ENCODE assay signal across 9 mouse cellular contexts in genomic region chr2:35231871-35232270, GRCm38 (mm10). TPM values are rescaled to one million over a fixed set of nuclear protein-coding genes. Genes with fewer than 3 reads are reported as not detected.
DNase-seq lines count a peak whose midpoint lies in the region; ATAC-seq lines count a peak whose summit lies in the region.
"Had no signal": no experiment of that assay in that cellular context is flagged by ENCODE, and none has a peak within 500 bp of the region (broad histone marks: within the 10 kb centered on the region; RNA-seq: fewer than 3 reads in every experiment).

No protein-coding gene starts in this region.

- H3K9me3 ChIP-seq in kidney, embryonic 16.5 days (ENCODE audit: low read length): no peaks in the 10 kb centered on the region
- H3K9me3 ChIP-seq in intestine, embryonic 16.5 days (ENCODE audit: control insufficient read depth, low read length): no peaks in the 10 kb centered on the region
- no peaks in the 10 kb centered on the region for H3K9me3 ChIP-seq in hindbrain, embryonic 10.5 days
- no peaks in the 10 kb centered on the region for H3K9me3 ChIP-seq in hindbrain, embryonic 13.5 days
- H3K9me3 ChIP-seq: megakaryocyte, embryonic 14.5 days had no signal

- H3K27me3 ChIP-seq in kidney, embryonic 16.5 days (ENCODE audit: insufficient read depth, low read length): no peaks in the 10 kb centered on the region
- no peaks in the 10 kb centered on the region for H3K27me3 ChIP-seq in intestine, embryonic 16.5 days (replicated peaks; ENCODE audit: control insufficient read depth, insufficient read depth, low read length)
- no peaks in the 10 kb centered on the region for H3K27me3 ChIP-seq in hindbrain, embryonic 10.5 days (ENCODE audit: insufficient read depth, poor library complexity, severe bottlenecking)
- no peaks in the 10 kb centered on the region for H3K27me3 ChIP-seq in hindbrain, embryonic 13.5 days
- H3K27me3 ChIP-seq: megakaryocyte, embryonic 14.5 days had no signal

- no peak overlapping the region for H3K27ac ChIP-seq in kidney, embryonic 16.5 days (ENCODE audit: low read length)
- H3K27ac ChIP-seq in intestine, embryonic 16.5 days (ENCODE audit: low read length): no peak overlapping the region
- no peak overlapping the region for H3K27ac ChIP-seq in hindbrain, embryonic 10.5 days
- H3K27ac ChIP-seq in hindbrain, embryonic 13.5 days: no peak overlapping the region

- WGBS in kidney, embryonic 16.5 days: 33% methylated on average over 2 of the region's 2 CpGs
- WGBS in intestine, embryonic 16.5 days: 40% methylated on average over 2 of the region's 2 CpGs
- WGBS in hindbrain, embryonic 10.5 days: 86% methylated on average over 2 of the region's 2 CpGs
- 46% methylated on average over 2 of the region's 2 CpGs for WGBS in hindbrain, embryonic 13.5 days

- H3K4me1 ChIP-seq in kidney, embryonic 16.5 days (ENCODE audit: insufficient read depth, low read length): peaks cover 12% of the 10 kb centered on the region; the same call in 1 of the 2 replicates
- H3K4me1 ChIP-seq in intestine, embryonic 16.5 days (ENCODE audit: control insufficient read depth, insufficient read depth, low read length): peaks cover 2% of the 10 kb centered on the region; the same call in 1 of the 2 replicates
- peaks cover 37% of the 10 kb centered on the region for H3K4me1 ChIP-seq in hindbrain, embryonic 10.5 days (replicated peaks)
- H3K4me1 ChIP-seq in hindbrain, embryonic 13.5 days (replicated peaks): peaks cover 22% of the 10 kb centered on the region

- DNase-seq in kidney, adult 11 months: peak; percentile 45
- DNase-seq in adrenal gland, postnatal 36 days: peak; percentile 42 to 58
- peak; percentile 70 for DNase-seq in lung, postnatal 25 days (ENCODE audit: low spot score)
- DNase-seq in hindbrain, embryonic 10.5 days (ENCODE audit: low spot score): no peak
- no peak for DNase-seq in frontal cortex, postnatal 14 days (ENCODE audit: low spot score in 2 of 2)

- no peak overlapping the region for H3K9ac ChIP-seq in kidney, embryonic 16.5 days (replicated peaks; ENCODE audit: low read length)
- H3K9ac ChIP-seq in intestine, embryonic 16.5 days (ENCODE audit: low read depth, low read length): no peak overlapping the region
- no peak overlapping the region for H3K9ac ChIP-seq in hindbrain, embryonic 13.5 days

- no peak for ATAC-seq in kidney, embryonic 16.5 days (ENCODE audit: low FRiP score, low TSS enrichment)
- peak; percentile 42; the same call in 1 of the 2 replicates for ATAC-seq in intestine, embryonic 16.5 days
- ATAC-seq in hindbrain, embryonic 13.5 days (ENCODE audit: low FRiP score): no peak

- no peak overlapping the region for H3K4me2 ChIP-seq in kidney, embryonic 16.5 days (replicated peaks; ENCODE audit: low read depth, low read length)
- no peak overlapping the region for H3K4me2 ChIP-seq in intestine, embryonic 16.5 days (ENCODE audit: low read depth, low read length)
- no peak overlapping the region for H3K4me2 ChIP-seq in hindbrain, embryonic 13.5 days

- H3K4me3 ChIP-seq in kidney, embryonic 16.5 days (ENCODE audit: low read length): no peak overlapping the region
- no peak overlapping the region for H3K4me3 ChIP-seq in intestine, embryonic 16.5 days (ENCODE audit: low read length)
- no peak overlapping the region for H3K4me3 ChIP-seq in hindbrain, embryonic 10.5 days
- no peak overlapping the region for H3K4me3 ChIP-seq in hindbrain, embryonic 13.5 days

- H3K36me3 ChIP-seq in kidney, embryonic 16.5 days (ENCODE audit: insufficient read depth, low read length): no peaks in the 10 kb centered on the region
- no peaks in the 10 kb centered on the region for H3K36me3 ChIP-seq in intestine, embryonic 16.5 days (ENCODE audit: control insufficient read depth, insufficient read depth, low read length)
- no peaks in the 10 kb centered on the region for H3K36me3 ChIP-seq in hindbrain, embryonic 10.5 days
- no peaks in the 10 kb centered on the region for H3K36me3 ChIP-seq in hindbrain, embryonic 13.5 days

RNA-seq across cellular contexts. Expression of gene Gsn, which starts 24.3 kb away (rescaled TPM):
- polyA plus RNA-seq in kidney, embryonic 16.5 days (2015; fragmentation: Nextera tagmentation; extraction: Ambion mirVana): 149 and 165 TPM in 2 replicates
- 100 to 1,000 TPM; 405 to 505 TPM for total RNA-seq in adrenal gland, postnatal 36 days (2021)
- polyA plus RNA-seq in intestine, embryonic 16.5 days (2015; fragmentation: Nextera tagmentation; extraction: Ambion mirVana): 177 TPM in 2 replicates
- 20.4 and 33.7 TPM in 2 replicates for polyA plus RNA-seq in hindbrain, embryonic 10.5 days (2016; fragmentation: Nextera tagmentation; extraction: Ambion mirVana)
- polyA plus RNA-seq in hindbrain, embryonic 13.5 days (2015; fragmentation: Nextera tagmentation; extraction: Ambion mirVana): 27.4 and 28.2 TPM in 2 replicates

RNA-seq across cellular contexts. Expression of gene Rab14, which starts 31.0 kb away (rescaled TPM):
- polyA plus RNA-seq in kidney, embryonic 16.5 days (2015; fragmentation: Nextera tagmentation; extraction: Ambion mirVana): 309 and 365 TPM in 2 replicates
- total RNA-seq in adrenal gland, postnatal 36 days (2021): 100 to 1,000 TPM; 207 to 234 TPM
- 343 and 359 TPM in 2 replicates for polyA plus RNA-seq in intestine, embryonic 16.5 days (2015; fragmentation: Nextera tagmentation; extraction: Ambion mirVana)
- polyA plus RNA-seq in hindbrain, embryonic 10.5 days (2016; fragmentation: Nextera tagmentation; extraction: Ambion mirVana): 254 and 286 TPM in 2 replicates
- polyA plus RNA-seq in hindbrain, embryonic 13.5 days (2015; fragmentation: Nextera tagmentation; extraction: Ambion mirVana): 462 and 482 TPM in 2 replicates

Comparison
In these comparisons a context has a peak if more than half of its experiments do, and no peak if none do; other contexts are left out.
1. DNase-seq: peak in kidney, adult 11 months (single experiment), adrenal gland, postnatal 36 days (2 of 2) and lung, postnatal 25 days (single experiment); none in hindbrain, embryonic 10.5 days (single experiment) and frontal cortex, postnatal 14 days (0 of 2).